Mouse (Mus musculus): ENCODE measurements around the gene Scn2b. TPM values are rescaled to one million over a fixed set of nuclear protein-coding genes. Genes with fewer than 3 reads are reported as not detected.
A peak's percentile ranks its signal among the peaks of the same experiment; 100 is the strongest.

Gene Scn2b
- total RNA-seq (2021), result 100 to 1,000 TPM; 174 to 177 TPM
- long read RNA-seq, experiment 1, partial matches to known transcripts, result 12 of 12 reads
- long read RNA-seq, experiment 1, other reads (novel, unspliced or antisense), result 0 of 12 reads
- long read RNA-seq, experiment 2, partial matches to known transcripts, result 10 of 10 reads
- long read RNA-seq, experiment 2, other reads (novel, unspliced or antisense), result 0 of 10 reads

DNA sequence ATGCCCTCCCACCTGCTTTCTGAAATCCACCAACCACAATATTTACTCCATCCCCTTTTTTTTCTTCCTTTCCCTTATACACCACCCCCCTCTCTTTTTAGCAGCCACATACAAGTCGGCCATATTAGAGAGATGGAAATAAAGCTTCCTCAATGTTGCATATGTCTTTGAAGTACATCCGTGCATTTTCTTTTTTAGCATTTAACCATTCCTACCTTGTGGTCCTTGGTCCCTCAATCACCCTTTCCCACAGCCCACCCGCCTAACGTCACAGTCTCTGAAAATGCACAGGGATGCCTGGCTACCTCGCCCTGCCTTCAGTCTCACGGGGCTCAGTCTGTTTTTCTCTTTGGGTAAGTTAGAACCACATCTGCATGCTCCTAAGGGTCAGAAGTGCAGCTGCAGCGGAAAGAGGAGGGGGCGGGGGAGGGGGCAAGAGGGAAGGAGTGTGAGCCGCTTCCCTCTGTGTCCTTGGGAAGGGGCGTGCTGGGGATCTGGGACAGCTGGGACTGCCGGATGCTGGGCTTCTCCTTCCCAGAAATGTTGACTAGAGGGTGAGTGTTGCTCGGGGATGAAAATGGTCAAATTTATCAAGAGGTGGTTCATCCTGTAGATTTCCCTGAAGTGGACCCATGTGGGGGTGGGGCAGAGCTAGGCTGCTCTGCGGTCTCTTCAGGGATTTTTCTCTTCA lies at the start of gene Scn2b:
Scn2b (plus strand) TSS at position 42 of the 691 bp plus-strand sequence.
- DNase-seq (ENCODE audit: low spot score in 2 of 2), result peak in 1 of 2 experiments; percentile 70
- intact Hi-C loops (cut with DNase I), result loop anchor here (5.0 kb wide), 1 partner anchor 61 kb away; the partner anchor contains the start of gene Mpzl3

DNA sequence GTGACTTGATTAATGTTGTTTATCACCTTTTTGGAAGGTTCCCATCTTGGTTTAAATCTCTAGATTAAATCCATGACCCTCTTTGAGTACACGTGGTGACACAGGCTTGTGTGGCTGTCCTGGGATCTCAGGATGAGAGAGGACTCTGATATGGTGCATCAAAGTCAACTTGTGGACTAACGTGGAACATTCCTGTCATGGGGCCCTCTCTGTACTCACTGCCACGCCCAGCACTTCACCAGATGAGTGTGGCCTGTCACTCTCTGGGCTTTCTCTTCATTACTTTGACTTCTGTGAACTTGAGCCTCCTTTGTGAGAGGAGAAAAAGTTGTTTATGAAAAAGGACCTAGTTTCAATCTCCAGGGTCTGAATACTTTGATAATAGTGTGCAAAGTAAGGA lies 45.8 kb upstream of the Scn2b start:
- intact Hi-C loops (cut with DNase I), result no loop called here
- DNase-seq (ENCODE audit: low spot score in 2 of 2), result no peak

DNA sequence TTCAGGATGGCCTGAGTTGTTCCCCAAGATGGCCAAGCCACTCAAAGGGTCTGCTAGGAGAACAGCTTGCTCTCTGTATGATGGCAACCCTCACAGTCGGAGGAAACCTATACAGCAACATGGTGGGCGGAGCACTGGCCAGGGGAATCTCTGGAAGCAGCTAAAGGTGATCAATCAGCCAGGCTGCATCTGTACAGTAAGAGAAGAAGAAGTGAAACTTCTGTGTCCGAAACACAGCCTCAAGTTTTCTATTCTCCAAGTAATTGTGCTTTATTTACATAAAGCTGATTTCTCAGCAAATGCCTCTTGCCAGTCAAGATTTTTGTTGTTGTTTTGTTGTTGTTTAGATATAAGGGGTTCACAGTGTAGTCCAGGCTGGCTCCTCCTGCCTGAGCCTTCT lies 39.7 kb upstream of the Scn2b start:
- no peak for DNase-seq (ENCODE audit: low spot score in 2 of 2)
- intact Hi-C loops (cut with DNase I), result no loop called here

DNA sequence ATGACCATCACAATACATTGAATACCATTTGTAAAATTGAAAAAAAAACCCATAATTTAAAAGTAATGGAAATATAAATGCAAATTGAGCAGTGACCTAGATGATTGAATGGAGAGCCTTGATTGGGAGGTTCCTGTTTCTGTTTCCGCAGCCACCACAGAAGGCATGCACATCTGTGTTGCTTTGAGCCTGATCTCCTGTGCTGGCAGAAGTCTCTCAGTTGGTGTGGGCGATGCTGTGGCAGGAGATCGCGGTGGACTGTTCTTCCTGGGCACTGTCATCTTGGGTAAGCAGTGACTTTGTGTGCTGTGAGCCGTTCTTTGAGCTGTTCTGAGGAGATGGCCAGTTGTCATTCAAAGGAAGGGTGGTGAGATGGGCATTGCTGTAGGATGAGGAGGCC lies 38.6 kb upstream of the Scn2b start, which contains the start of gene Jaml:
Jaml (plus strand) TSS at position 173 of the 400 bp plus-strand sequence.
- DNase-seq (ENCODE audit: low spot score in 2 of 2), result no peak
- intact Hi-C loops (cut with DNase I), result no loop called here

DNA sequence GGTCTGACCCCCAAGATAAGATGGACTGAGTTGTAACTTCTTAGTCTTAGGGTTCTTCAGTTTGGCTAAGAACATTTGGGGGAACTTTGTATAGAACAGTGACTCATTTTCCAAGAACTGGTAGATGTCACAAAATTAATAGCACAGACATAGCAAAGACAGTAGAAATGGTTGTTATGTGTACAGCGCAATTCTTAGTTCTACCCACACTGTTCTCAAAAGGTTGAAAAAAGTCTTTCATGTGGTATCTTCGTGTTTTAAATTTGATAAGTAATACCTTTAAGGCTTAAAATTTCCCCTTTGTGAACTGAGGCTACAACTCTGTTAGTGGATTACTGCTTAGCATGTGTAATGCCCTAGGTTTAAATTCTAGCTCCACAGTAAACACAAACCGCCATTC lies 34.5 kb upstream of the Scn2b start:
- intact Hi-C loops (cut with DNase I), result no loop called here
- DNase-seq (ENCODE audit: low spot score in 2 of 2), result no peak

DNA sequence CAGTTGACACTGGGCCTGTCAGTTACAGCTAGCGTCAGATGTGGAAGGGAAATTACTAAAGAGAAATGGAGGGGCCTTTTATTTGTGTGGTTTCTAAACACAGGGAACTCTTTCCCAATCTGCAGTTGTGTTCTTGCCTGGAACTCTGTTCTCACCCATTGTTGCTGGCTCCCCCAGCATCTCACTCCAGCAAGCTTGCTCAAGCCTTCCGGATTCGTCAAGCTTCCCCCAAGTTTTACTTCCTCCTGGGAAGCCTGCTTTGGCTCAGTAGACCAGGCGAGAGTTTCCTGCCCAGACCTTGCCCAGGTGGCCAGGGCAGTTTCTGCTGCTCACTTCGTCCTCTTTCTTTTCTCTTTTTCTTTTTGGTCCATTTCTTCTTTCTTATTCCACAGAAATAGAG lies 33.0 kb upstream of the Scn2b start:
- no peak for DNase-seq (ENCODE audit: low spot score in 2 of 2)
- intact Hi-C loops (cut with DNase I), result no loop called here

DNA sequence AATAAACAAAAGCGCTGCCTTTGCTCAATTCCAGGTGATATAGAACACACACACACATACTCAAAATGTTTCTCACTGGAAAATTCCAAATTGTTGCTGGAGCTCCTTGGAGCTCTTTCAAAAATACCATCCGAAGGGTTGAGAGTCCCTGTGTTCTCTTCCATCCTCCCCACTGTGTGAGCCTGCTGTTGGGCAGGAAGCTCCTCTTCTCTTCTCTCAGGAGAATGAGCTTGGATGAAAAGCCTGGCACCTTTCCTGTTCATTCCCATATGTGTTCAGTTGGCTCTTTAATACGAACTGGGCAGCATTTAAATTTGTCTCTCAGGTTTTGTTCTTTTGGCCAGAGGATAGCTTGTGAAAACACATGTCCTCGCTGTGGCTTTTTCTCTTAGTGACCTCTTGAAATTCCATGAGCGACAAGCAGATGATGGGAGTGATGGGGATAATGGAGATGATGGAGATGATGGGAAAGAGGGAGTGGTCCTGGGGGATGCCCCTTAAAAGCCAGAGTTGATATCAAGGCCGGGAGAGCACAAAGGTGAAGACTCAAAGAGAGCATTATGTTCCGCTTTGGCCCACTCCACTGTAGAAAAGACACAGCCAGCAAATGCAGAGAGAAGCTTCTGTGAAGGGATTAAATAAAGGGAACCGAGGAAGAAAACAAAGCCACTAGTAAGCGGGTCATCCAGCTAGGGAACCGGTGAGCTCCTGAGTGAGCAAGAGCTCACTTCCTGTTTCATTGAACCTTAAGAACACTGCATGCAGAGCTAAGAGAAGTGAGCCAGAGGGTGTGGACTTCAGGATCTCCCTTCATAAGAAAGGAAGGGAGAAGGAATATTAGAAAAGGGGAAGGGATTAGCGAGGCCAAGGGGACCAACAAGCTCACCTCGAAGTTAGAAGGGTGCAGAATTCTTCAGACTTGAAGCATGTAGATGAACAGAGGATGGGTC lies 31.6 kb upstream of the Scn2b start:
- intact Hi-C loops (cut with DNase I), result no loop called here
- DNase-seq (ENCODE audit: low spot score in 2 of 2), result no peak

DNA sequence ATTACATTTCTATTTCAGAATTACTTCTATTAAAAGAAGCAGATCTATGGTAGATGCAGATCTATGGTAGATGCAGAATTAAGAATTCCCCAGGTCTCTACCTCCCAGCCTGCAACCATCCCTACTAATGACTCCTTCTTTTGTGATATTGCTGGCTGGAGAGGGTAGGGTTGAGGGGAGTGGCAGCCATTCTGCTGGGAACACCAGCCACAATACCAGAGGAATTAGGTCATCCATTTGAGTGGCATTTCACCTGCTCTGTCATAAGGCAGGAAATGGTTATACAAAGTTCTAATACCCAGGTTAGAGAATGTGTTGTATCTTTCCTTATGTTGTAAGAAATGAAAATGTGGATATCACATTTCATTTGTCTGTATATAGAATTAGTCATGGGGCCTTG lies 29.5 kb upstream of the Scn2b start:
- intact Hi-C loops (cut with DNase I), result no loop called here
- DNase-seq (ENCODE audit: low spot score in 2 of 2), result no peak

DNA sequence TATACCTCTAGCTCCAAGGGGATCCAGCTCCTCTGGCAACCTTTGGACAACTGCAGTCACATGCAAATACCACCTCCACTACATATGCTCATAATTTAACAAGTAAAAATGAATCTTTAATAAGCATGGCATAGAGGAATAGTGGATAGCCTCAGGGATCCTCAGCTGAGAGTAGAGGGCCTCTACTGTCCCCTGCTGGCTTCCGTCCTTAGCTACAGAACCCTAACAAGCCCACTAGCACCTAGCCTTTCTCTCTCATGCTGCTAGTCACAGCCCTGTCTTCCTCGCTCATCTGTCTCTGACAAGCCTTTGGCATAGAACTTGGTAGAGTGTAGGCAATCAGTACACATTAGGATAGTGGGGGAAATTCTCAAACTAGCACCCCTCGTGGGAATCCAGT lies 26.8 kb upstream of the Scn2b start:
- intact Hi-C loops (cut with DNase I), result no loop called here
- no peak for DNase-seq (ENCODE audit: low spot score in 2 of 2)

DNA sequence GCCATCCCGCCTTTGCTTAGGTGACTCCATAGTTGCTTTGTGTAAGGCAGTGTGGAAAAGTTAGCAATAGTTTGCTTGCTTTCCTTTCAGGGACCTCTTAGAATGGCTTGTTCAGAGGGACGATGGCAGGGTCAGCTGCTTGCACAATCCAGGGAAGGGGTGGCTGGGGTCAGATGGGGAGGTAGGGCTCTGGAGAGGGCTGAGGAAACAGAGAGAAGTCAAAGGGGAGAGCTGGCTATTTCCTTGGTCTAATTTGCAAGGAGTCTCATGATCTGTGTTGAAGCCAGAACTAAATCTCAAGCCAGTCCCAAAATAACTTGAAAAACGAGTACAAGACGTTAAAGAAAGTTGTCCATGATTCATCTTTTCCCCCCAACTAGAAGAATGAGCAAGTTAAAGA lies 24.9 kb upstream of the Scn2b start:
- intact Hi-C loops (cut with DNase I), result no loop called here
- no peak for DNase-seq (ENCODE audit: low spot score in 2 of 2)

DNA sequence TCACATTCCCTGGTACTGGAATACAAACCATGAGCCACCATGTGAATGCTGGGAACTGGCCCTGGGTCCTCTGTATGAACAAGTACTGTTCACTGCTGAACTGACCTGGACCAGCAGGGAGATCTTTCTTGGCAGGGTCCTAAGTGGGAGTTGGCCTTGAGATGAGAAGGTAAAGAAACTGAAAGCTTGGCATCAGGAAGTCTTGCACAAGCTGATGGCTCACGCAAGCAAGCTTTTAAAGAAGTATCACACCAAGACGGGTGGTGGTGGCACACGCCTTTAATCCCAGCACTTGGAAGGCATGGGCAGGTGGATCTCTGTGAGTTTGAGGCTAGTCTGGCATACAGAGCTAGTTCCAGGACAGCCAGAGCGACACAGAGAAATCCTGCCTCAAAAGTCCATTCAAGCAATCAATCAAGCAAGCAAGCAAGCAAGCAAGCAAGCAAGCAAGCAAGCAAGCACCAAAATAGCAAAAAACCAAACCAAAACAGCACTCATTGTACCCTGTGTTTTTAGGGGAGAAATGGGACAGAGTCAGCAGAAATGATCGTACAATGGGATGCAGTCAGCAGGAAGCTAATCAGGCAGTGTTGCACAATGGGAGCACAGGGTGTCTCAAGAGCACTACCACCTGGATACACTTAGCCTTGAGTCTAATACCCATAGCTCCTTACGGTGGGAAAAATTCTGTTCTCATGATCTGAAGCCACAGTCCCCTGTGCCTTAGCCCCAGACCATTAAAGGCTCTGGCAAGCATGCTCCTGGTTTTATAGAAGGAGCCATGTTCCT lies 22.2 kb upstream of the Scn2b start:
- intact Hi-C loops (cut with DNase I), result no loop called here
- DNase-seq (ENCODE audit: low spot score in 2 of 2), result no peak

DNA sequence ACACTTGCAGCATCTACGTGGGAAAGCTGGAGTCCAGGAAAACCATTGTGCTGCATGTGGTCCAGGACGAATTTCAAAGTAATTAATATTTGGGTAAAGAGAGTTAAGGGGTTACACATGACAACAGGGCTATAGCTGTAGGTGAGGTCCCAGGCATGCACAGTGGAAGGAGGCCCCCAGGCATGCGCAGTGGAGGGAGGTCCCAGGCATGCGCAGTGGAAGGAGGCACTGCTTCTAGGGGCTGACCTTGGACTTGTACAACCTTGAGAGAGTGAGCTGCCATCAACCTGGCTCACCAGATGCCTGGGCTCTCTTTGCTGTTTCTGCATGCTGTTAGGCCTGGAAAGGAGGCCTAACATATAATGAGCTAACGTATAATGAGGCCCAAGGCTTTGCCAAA lies 19.7 kb upstream of the Scn2b start:
- no peak for DNase-seq (ENCODE audit: low spot score in 2 of 2)
- intact Hi-C loops (cut with DNase I), result no loop called here

DNA sequence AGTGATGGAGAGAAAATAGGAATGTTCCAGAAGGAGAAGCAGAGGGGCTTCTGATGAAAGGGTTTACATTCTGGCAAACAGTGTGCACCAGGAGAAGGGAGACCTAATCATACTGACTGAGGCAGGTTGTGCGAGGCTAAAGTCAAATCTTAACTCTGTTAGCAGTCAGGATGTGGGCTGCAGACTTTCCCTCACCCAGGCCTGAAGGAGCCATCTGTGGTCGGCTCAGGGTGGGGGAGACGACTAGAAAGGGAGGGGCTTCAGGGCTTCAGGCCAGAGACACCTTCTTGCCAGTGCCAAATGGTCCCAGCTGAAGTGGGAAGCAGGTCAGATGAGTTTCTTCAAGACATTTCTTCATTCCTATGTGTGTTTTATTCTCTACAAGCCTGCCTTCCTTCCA lies 19.2 kb upstream of the Scn2b start:
- intact Hi-C loops (cut with DNase I), result no loop called here
- no peak for DNase-seq (ENCODE audit: low spot score in 2 of 2)

DNA sequence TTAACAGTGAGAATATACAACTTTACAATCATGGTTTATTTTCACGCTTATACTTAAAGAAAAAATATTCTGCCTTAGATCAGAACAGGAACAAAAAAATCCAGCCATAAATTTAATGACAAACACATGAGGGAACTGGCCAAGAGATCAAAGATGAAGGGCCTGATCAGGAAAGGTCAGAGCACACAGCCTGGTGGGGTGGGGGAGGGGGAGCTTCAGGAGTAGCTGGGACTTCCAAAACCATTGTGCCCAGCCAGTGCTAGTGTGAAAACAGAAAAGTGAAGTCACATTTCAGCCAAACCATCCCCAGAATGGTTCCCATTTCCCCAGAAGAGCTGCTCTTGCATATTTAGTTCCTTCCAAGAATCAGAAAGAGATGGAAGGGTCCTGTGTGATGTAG lies 15.1 kb upstream of the Scn2b start:
- intact Hi-C loops (cut with DNase I), result no loop called here
- DNase-seq (ENCODE audit: low spot score in 2 of 2), result no peak

DNA sequence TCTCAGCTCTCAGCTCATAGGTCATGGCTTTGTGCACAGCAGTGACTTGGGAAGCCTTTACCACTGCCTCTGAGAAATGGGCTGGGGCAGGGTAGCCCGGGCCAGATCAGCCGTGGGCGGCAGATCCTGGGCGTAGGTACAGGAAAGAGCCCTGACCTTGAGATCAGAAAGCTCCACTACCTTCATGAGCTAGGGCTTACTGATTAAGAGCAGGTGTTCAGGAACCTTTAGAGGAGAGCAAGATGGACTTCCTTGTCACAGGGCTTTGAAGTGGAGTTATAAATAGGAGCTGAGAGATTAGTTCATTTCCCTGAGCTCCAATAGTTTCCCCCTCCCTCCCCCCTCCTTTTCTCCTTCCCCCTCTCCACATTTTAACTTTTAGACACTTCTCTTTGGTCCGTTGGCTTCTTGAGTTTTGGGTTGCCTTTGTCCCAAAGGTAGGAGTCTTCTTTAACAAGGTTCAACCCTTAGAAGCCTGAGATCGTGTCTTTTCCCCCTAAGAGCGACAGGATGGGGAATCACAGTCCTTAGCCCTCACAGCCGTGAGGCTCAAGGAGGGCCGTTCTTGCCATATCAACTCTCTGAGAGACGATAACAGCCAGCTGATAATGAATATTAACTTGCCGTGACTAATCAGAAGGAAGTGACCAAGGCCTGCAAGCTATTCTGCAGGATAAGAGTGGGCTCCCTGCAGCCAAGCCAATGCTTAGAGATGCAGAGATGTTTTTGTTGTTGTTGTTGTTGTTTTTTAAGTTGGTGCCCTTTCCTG lies 14.2 kb upstream of the Scn2b start:
- DNase-seq (ENCODE audit: low spot score in 2 of 2), result no peak
- intact Hi-C loops (cut with DNase I), result no loop called here

DNA sequence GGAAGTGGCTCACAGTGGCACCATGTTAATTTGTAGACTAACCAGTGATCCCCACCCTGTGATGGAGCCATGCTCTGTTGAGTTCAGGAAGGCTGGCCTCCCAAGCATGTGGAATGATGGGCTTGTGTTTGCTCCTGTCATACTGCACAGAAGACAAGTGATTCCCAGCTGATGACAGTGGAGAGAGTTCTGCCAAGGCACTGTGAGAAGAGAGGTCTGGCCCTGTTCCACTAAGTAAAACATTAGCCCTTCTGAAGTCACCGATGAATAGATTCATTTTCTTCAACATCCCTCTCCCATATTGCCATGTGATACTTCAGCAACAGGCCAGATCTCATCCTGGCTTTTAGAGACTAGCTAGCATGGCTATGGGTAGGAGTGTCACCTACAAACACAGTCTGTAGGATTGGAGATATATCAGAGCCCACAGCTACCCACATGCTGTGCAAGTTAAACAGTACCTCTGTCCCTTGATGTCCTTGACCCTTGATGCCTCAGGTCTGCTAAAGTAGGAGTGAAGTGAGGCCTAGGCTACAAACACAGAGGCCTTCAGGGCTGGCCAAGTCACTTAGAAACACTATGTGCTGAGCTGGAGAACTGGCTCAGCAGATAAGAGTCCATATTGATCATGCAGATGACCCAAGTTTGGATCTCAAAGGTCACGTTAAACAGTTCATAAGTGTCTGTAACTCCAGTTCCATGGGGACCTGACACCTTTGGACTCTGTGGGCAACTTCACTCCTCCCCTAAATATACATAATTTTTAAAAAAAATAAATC lies 11.8 kb upstream of the Scn2b start:
- intact Hi-C loops (cut with DNase I), result no loop called here
- DNase-seq (ENCODE audit: low spot score in 2 of 2), result no peak

DNA sequence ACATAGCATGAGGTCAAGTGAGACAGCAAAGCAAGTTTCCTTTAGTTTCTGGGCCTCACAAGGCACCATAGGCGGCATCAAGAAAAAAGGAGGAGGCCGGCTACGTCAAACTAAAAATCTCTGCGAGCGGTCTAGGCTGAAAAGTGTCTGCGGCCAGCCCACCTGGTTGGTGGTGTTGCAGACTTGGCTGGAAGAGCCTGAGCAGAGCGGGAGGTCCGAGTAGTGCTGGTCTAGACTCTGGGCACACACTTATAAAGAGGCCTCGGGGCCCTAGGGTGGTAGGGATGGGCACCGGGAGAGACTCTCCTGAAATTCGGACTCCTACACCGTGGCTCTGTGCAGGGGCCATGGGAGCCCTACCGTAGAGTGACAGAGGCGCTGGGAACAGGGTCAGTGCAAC lies 1.9 kb upstream of the Scn2b start:
- peak; percentile 58 to 76 for DNase-seq (ENCODE audit: low spot score in 2 of 2)
- intact Hi-C loops (cut with DNase I), result loop anchor here (5.0 kb wide), 1 partner anchor 58 kb away; the partner anchor contains the start of gene Mpzl3

DNA sequence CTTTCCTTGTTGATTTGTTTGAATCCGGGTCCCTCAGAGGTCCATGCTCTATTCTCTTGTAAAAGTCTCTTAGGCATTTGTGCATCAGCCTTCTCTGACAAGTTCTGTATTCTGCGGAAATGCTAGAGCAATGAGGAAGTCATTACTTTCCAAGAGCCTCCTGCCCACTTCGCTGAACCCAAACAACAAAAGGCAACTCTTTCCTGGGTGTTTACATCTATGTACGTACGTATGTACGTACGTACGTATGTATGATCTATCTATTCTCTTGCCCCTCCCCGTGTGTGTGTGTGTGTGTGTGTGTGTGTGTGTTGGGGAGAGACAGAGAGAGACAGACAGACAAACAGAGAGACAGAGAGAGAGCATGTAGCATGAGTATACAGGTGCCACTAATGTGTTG lies 763 bp upstream of the Scn2b start:
- DNase-seq (ENCODE audit: low spot score in 2 of 2), result no peak
- intact Hi-C loops (cut with DNase I), result loop anchor here (5.0 kb wide), 1 partner anchor 60 kb away; the partner anchor contains the start of gene Mpzl3
